Mouse (Mus musculus): ENCODE results near the gene Klc2. TPM values are rescaled to one million over a fixed set of nuclear protein-coding genes. Genes with fewer than 3 reads are reported as not detected.
A peak's percentile ranks its signal among the peaks of the same experiment; 100 is the strongest.

Gene Klc2
- total and polyA plus RNA-seq, 3 experiments = 5.9 to 12.0 (median 9.5) TPM

DNA sequence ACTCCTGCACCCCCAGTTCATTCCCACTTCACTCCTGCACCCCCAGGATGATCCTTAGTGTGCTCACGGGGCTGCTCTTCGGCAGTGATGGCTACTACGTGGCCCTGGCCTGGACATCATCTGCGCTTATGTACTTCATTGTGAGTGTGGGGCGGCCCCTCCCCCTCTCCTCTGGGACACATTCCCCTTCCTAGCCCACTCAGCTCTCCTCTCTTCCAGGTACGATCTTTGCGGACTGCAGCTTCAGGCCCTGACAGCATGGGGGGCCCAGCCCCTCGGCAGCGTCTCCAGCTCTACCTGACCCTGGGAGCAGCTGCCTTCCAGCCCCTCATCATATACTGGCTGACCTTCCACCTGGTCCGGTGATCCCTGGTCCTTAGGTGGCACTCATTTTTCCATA lies 26.3 kb downstream of the Klc2 start:
- Histone ChIP-seq H3K36me3 (replicated peaks in 1 of 2; ENCODE audit: control insufficient read depth in 1 of 2, insufficient read depth in 1 of 2, low read length in 1 of 2) (peaks cover 30 to 47% of the 10 kb centered on the region in 2 experiments), H3K4me3 (replicated peaks in 1 of 3; ENCODE audit: low read depth in 2 of 3, low read length in 2 of 3, poor library complexity in 1 of 3) (no peak overlapping the region), H3K9me3 (replicated peaks; ENCODE audit: low read length) (no peaks in the 10 kb centered on the region), H3K27ac (ENCODE audit: insufficient read depth, low read depth) (no peak overlapping the region), H3K4me1 (ENCODE audit: control insufficient read depth in 1 of 2, insufficient read depth in 2 of 2) (peaks cover 15% of the 10 kb centered on the region in 2 experiments), H3K9ac (ENCODE audit: insufficient read depth, low read depth) (no peak overlapping the region), H3K4me2 (ENCODE audit: insufficient read depth, low read depth, poor library complexity, severe bottlenecking) (no peak overlapping the region), H3K27me3 (replicated peaks) (no peaks in the 10 kb centered on the region), H3K79me2 (replicated peaks; ENCODE audit: control insufficient read depth, extremely low read depth, insufficient read depth, poor library complexity, severe bottlenecking) (no peaks in the 10 kb centered on the region)
- TF ChIP-seq ZNF384 (IDR thresholded peaks at IDR 0.05; ENCODE audit: low read depth, low read length) (no peak), RCOR1 (conservative IDR thresholded peaks at IDR 0.05; ENCODE audit: low read depth, low read length) (no peak), CHD1 (IDR thresholded peaks at IDR 0.05; ENCODE audit: low read depth, low read length) (no peak), CHD2 (IDR thresholded peaks at IDR 0.05; ENCODE audit: low read length) (no peak), USF1 (IDR thresholded peaks at IDR 0.05; ENCODE audit: low read depth, low read length) (no peak), SMC3 (IDR thresholded peaks at IDR 0.05; ENCODE audit: low read depth, low read length) (no peak), E2F4 (IDR thresholded peaks at IDR 0.05; ENCODE audit: insufficient replicate concordance, low read depth, low read length) (no peak), GABPA (IDR thresholded peaks at IDR 0.05; ENCODE audit: insufficient replicate concordance, low read depth, low read length) (no peak), UBTF (IDR thresholded peaks at IDR 0.05; ENCODE audit: low read depth, low read length) (no peak), MAFK (IDR thresholded peaks at IDR 0.05; ENCODE audit: insufficient replicate concordance, low read length) (no peak), ELF1 (IDR thresholded peaks at IDR 0.05; ENCODE audit: low read depth, low read length) (no peak), NRF1 (IDR thresholded peaks at IDR 0.05; ENCODE audit: low read depth, low read length) (no peak)
- no peak for DNase-seq (ENCODE audit: extremely low read depth)
- in situ Hi-C loops (cut with MboI; ENCODE audit: low pct_ligation_motif_present, low pct_unique_long_range_greater_than_20kb, low sequenced_read_pairs) (loop anchor here (5.0 kb wide), 1 partner anchor 50 kb away; no protein-coding TSS in a partner anchor), dilution Hi-C loops (cut with MboI; ENCODE audit: extremely low pct_ligation_motif_present, extremely low pct_unique_long_range_greater_than_20kb, low sequenced_read_pairs) (no loop called here)

DNA sequence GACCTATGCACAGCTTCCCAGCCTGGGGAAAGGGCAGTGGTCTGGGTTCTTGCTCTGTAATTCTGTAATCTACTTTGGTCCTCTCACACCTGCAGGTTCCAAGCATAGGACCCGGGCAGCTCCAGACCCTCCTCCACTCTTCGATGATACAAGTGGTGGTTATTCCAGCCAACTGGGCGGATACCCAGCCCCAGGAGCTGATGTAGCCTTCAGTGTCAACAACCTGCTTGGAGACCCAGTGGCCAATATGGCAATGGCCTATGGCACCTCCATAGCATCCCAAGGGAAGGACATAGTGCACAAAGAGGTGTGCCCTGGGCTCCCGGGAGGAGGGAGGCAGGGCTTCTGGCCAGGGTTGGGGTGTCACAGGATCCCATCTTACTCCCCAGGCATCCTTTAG lies 29.0 kb downstream of the Klc2 start:
- DNase-seq (ENCODE audit: extremely low read depth) = no peak
- Histone ChIP-seq H3K4me1 (ENCODE audit: control insufficient read depth in 1 of 2, insufficient read depth in 2 of 2) (peaks cover 12 to 15% of the 10 kb centered on the region in 2 experiments), H3K79me2 (replicated peaks; ENCODE audit: control insufficient read depth, extremely low read depth, insufficient read depth, poor library complexity, severe bottlenecking) (no peaks in the 10 kb centered on the region), H3K9ac (ENCODE audit: insufficient read depth, low read depth) (no peak overlapping the region; the same call in 1 of the 2 replicates), H3K36me3 (replicated peaks in 1 of 2; ENCODE audit: control insufficient read depth in 1 of 2, insufficient read depth in 1 of 2, low read length in 1 of 2) (peaks cover 30 to 47% of the 10 kb centered on the region in 2 experiments), H3K9me3 (replicated peaks; ENCODE audit: low read length) (peaks cover 3% of the 10 kb centered on the region), H3K4me3 (replicated peaks in 1 of 3; ENCODE audit: low read depth in 2 of 3, low read length in 2 of 3, poor library complexity in 1 of 3) (peak overlapping the region; percentile 86 to 93 (median 88)), H3K27ac (ENCODE audit: insufficient read depth, low read depth) (no peak overlapping the region), H3K4me2 (ENCODE audit: insufficient read depth, low read depth, poor library complexity, severe bottlenecking) (peak overlapping the region; percentile 58), H3K27me3 (replicated peaks) (peaks cover 16% of the 10 kb centered on the region)
- TF ChIP-seq NELFE (IDR thresholded peaks at IDR 0.05; ENCODE audit: low read depth, low read length) = no peak
- no peak for TF ChIP-seq KAT2A (IDR thresholded peaks at IDR 0.05; ENCODE audit: insufficient replicate concordance, low read length)
- TF ChIP-seq CHD1 (IDR thresholded peaks at IDR 0.05; ENCODE audit: low read depth, low read length) = no peak
- TF ChIP-seq JUN (IDR thresholded peaks at IDR 0.05; ENCODE audit: insufficient read depth, low read depth, low read length) = no peak
- TF ChIP-seq UBTF (IDR thresholded peaks at IDR 0.05; ENCODE audit: low read depth, low read length) = no peak
- TF ChIP-seq IRF4 (IDR thresholded peaks at IDR 0.05; ENCODE audit: low read depth, low read length) = no peak
- no peak for TF ChIP-seq CHD2 (IDR thresholded peaks at IDR 0.05; ENCODE audit: low read length)
- no peak for TF ChIP-seq MEF2A (IDR thresholded peaks at IDR 0.05; ENCODE audit: borderline replicate concordance, low read depth, low read length)
- TF ChIP-seq TCF12 (IDR thresholded peaks at IDR 0.05; ENCODE audit: low read depth, low read length) = no peak
- dilution Hi-C loops (cut with MboI; ENCODE audit: extremely low pct_ligation_motif_present, extremely low pct_unique_long_range_greater_than_20kb, low sequenced_read_pairs) = no loop called here
- in situ Hi-C loops (cut with MboI; ENCODE audit: low pct_ligation_motif_present, low pct_unique_long_range_greater_than_20kb, low sequenced_read_pairs) = loop anchor here (5.0 kb wide), 1 partner anchor 47 kb away; the partner anchor contains the start of gene Brms1
